Mouse (Mus musculus): ENCODE results near the gene Popdc2. TPM values are rescaled to one million over a fixed set of nuclear protein-coding genes. Genes with fewer than 3 reads are reported as not detected.

Gene Popdc2
- polyA plus RNA-seq, 1 experiment from 2014 or later = 0.73 TPM

DNA sequence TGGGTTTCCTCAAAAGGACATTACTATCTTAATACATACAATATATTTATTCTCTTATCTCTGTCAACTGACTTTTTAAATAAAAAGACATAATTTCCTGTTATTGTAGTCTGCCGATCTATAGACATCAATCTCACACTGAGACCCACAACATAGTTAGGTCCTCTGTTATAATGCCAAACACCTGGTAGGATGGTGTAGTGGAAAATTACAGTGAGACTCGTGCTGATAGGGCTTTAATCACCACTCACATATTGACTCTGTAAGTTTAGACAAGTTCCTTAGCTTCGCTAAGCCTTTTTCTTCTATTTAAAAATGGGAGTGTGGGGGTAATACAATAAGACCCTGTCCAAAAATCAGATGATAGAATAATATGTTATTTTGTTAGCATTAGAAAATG lies 2.2 kb upstream of the Popdc2 start:
- Histone ChIP-seq H3K36me3 (replicated peaks) (0 out of 2 replicates have a peak, but pooled peaks cover 3% of the 10 kb centered on the region), H3K9me3 (no peaks in the 10 kb centered on the region), H3K4me3 (no peak overlapping the region), H3K4me1 (peaks cover 11% of the 10 kb centered on the region; the same call in 1 of the 2 replicates), H3K27me3 (ENCODE audit: poor library complexity, severe bottlenecking) (no peaks in the 10 kb centered on the region), H3K27ac (no peak overlapping the region)
- WGBS = 87% methylated on average over 3 of the region's 3 CpGs
- no peak for DNase-seq (ENCODE audit: extremely low spot score, low spot score)

DNA sequence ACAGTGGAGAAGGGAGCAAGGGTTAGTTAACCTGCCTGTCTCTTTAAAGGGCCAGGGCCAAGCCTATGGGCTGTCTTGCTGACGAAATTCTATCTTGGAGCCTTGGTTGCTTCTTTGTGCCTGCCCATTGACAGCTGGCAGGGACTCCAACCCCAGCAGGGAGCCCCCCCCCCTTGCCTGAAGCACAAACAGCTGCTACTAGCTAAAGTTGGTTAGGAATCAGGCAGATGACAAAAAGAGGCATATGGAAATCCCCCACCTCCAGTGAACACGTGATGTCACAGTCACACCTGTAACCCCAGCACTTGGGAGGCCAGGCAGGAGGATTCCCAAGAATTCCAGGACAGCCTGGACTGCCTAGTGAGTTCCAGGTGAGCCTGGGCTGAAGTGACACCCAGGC lies 1.7 kb upstream of the Popdc2 start:
- no peak overlapping the region for H3K4me3 ChIP-seq
- WGBS = 21% methylated on average over 2 of the region's 2 CpGs
- no peak for DNase-seq (ENCODE audit: extremely low spot score, low spot score)

DNA sequence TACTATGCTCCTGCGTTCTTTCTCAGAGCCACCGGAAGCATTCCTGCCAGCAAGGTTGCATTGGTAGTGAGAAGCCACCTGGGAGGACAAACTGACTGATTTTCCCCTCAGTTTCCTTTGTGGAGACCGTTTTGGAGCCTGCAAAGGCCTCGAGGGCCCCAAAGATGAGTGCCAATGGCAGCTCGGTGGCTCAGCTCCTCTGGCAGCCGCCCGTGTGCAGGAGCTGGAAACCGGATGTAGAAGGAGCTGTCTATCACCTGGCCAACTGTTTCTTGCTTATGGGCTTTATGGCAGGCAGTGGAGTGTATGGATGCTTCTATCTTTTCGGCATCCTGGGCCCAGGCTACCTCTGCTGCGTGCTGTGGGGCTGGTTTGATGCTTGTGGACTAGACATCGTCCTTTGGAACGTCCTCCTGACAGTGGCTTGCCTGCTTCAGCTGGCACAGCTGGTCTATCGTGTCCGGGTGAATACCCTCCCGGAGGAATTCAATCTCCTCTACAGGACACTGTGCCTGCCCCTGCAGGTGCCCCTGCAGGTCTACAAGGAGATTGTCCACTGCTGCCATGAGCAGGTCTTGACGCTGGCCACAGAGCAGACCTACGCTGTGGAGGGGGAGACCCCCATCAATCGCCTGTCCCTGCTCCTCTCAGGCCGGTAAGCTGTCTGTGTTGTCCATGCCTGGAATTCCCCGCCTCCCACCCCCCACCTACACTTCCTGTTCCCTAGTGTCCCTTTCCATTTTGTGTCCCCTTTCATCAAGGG lies 665 bp downstream of the Popdc2 start:
- Histone ChIP-seq H3K27me3 (ENCODE audit: poor library complexity, severe bottlenecking) (no peaks in the 10 kb centered on the region), H3K36me3 (replicated peaks) (no peaks in the 10 kb centered on the region), H3K4me3 (no peak overlapping the region), H3K9me3 (no peaks in the 10 kb centered on the region), H3K4me1 (peaks cover 11% of the 10 kb centered on the region; the same call in 1 of the 2 replicates), H3K27ac (no peak overlapping the region)
- 85% methylated on average over 20 of the region's 20 CpGs for WGBS
- no peak for DNase-seq (ENCODE audit: extremely low spot score, low spot score)

More for the DNA sequence above, 1.7 kb upstream of the Popdc2 start:
- Histone ChIP-seq H3K4me1 (peaks cover 11% of the 10 kb centered on the region; the same call in 1 of the 2 replicates), H3K36me3 (replicated peaks) (0 out of 2 replicates have a peak, but pooled peaks cover 3% of the 10 kb centered on the region), H3K27me3 (ENCODE audit: poor library complexity, severe bottlenecking) (no peaks in the 10 kb centered on the region), H3K27ac (no peak overlapping the region), H3K9me3 (no peaks in the 10 kb centered on the region)

DNA sequence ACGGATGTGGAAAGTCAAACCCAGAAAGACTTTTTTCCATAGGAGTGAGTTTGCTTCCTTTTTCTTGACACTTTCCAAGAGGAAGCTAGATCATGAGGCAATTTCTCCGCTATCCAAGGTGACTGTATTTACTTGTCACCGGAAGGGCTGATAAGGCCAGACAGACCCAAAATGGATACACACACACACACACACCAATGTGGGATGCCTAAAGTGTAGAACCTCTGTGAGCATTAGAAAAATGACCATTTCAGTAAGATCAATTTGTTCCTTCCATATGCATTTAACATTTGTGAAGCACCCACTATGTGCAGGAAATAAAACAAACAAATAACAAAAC lies 1.2 kb downstream of the Popdc2 start:
- 90% methylated on average over 3 of the region's 3 CpGs for WGBS
- no peak for DNase-seq (ENCODE audit: extremely low spot score, low spot score)
- no peak overlapping the region for H3K4me3 ChIP-seq
- H3K36me3 ChIP-seq (replicated peaks) = no peaks in the 10 kb centered on the region
- H3K4me1 ChIP-seq = peaks cover 11% of the 10 kb centered on the region
- H3K9me3 ChIP-seq = no peaks in the 10 kb centered on the region
- H3K27ac ChIP-seq = no peak overlapping the region
- no peaks in the 10 kb centered on the region for H3K27me3 ChIP-seq (ENCODE audit: poor library complexity, severe bottlenecking)

DNA sequence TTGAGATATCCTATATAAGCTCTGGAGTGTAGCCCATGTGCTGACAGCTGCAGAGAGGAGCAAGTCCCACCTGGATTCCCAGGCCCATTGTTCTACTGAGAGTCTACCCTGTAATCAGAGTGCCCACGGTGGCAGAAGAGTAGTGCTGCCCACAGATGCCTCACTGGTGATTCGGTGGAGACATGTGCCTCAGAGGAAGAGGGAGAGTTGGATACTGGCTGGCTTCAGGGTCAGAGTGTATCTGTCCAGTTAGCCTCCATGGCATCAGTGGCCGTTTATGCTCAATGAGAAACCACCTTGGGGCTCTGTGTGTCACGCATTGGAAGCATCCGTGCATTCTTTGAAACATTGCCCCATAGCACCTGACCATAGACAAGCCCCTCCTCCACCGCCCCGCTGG lies 1.6 kb downstream of the Popdc2 start:
- no peaks in the 10 kb centered on the region for H3K27me3 ChIP-seq (ENCODE audit: poor library complexity, severe bottlenecking)
- no peak overlapping the region for H3K27ac ChIP-seq
- H3K9me3 ChIP-seq = no peaks in the 10 kb centered on the region
- H3K36me3 ChIP-seq (replicated peaks) = no peaks in the 10 kb centered on the region
- H3K4me1 ChIP-seq = peaks cover 15% of the 10 kb centered on the region
- 91% methylated on average over 7 of the region's 7 CpGs for WGBS
- no peak for DNase-seq (ENCODE audit: extremely low spot score, low spot score)
- no peak overlapping the region for H3K4me3 ChIP-seq

DNA sequence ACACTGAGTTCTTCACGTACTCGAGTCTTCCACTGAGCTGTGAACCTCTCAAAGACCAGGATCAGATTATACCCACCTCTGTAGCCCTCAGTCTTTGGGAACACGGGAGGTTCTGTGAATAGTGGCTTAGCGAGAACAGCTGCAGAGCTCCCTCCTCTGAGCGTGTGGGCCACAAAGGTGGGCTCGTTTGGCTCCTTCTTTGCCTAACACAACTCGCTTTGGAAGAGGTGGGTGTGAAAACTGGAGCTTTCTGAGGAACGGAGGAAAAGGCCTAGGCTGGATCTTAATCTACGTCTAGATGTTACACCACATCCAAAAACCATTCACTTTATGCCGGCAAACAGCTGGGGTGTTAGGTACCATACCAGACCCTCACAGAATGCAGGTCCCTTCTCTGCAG lies 3.4 kb downstream of the Popdc2 start:
- H3K27ac ChIP-seq = no peak overlapping the region
- 88% methylated on average over 10 of the region's 10 CpGs for WGBS
- no peak overlapping the region for H3K4me3 ChIP-seq
- peaks cover 15% of the 10 kb centered on the region for H3K4me1 ChIP-seq
- no peak for DNase-seq (ENCODE audit: extremely low spot score, low spot score)
- no peaks in the 10 kb centered on the region for H3K9me3 ChIP-seq
- H3K36me3 ChIP-seq (replicated peaks) = no peaks in the 10 kb centered on the region
- H3K27me3 ChIP-seq (ENCODE audit: poor library complexity, severe bottlenecking) = no peaks in the 10 kb centered on the region

DNA sequence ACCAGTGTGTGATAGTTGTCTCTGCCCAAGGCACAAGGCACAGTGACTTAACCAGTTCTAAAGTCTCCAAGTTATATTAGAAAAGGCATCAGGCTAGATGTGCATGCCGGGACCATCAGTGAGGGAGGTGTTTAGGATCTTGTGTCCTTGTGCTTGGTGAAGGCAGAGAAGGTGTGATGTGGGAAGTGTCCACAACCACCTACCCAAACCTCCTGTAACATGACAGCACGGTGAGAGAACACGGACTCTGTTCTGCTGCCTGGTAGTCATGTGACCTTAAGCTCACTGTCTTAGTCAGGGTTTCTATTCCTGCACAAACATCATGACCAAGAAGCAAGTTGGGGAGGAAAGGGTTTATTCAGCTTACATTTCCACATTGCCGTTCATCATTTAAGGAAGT lies 4.2 kb downstream of the Popdc2 start:
- no peak overlapping the region for H3K27ac ChIP-seq
- no peaks in the 10 kb centered on the region for H3K36me3 ChIP-seq (replicated peaks)
- H3K4me1 ChIP-seq = peaks cover 13% of the 10 kb centered on the region
- H3K4me3 ChIP-seq = no peak overlapping the region
- no peaks in the 10 kb centered on the region for H3K27me3 ChIP-seq (ENCODE audit: poor library complexity, severe bottlenecking)
- no peak for DNase-seq (ENCODE audit: extremely low spot score, low spot score)
- no peaks in the 10 kb centered on the region for H3K9me3 ChIP-seq
- WGBS = 96% methylated on average over 4 of the region's 4 CpGs

DNA sequence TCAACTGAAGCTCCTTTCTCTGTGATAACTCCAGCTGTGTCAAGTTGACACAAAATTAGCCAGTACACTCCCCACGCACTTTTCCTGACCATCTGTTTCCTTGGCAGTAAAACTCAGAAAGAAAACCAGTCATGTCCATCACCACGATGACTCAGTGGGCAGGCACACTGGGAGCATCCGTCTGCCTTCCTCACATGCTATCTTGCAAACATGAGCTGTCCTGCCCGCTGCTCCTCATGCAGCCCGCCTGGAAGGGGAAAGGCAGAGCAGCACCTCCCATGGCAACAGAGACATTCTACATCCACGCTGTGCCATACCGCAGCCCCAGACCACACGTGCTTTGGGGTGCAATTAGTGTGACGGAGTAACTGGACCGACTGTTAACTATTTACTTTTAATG lies 6.3 kb downstream of the Popdc2 start:
- Histone ChIP-seq H3K36me3 (replicated peaks) (no peaks in the 10 kb centered on the region), H3K27me3 (ENCODE audit: poor library complexity, severe bottlenecking) (no peaks in the 10 kb centered on the region), H3K4me3 (no peak overlapping the region), H3K27ac (no peak overlapping the region), H3K9me3 (no peaks in the 10 kb centered on the region), H3K4me1 (peaks cover 7% of the 10 kb centered on the region; the same call in 1 of the 2 replicates)
- DNase-seq (ENCODE audit: extremely low spot score, low spot score) = no peak
- WGBS = 77% methylated on average over 10 of the region's 10 CpGs

DNA sequence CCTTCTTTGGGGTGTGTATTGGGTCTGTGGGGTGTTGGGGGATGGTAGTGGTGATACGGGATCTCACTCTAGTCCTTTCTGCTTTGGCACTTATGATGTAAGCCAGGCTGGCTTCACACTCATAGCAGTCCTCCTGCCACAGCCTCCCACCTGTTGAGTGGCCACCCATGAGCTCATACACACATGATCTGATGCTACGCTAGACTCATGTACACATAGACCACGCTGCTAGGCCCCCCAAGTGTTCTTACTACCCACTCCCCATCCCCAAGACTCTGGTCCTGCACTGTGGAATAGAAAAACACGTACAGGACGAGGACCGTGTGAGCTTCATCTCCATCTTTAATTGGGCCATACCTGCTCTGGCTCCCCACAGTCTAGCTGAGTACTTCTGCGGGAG lies 7.0 kb downstream of the Popdc2 start:
- Histone ChIP-seq H3K27me3 (ENCODE audit: poor library complexity, severe bottlenecking) (no peaks in the 10 kb centered on the region), H3K4me1 (peaks cover 7% of the 10 kb centered on the region; the same call in 1 of the 2 replicates), H3K9me3 (no peaks in the 10 kb centered on the region), H3K27ac (no peak overlapping the region), H3K36me3 (replicated peaks) (no peaks in the 10 kb centered on the region), H3K4me3 (no peak overlapping the region)
- WGBS = 83% methylated on average over 7 of the region's 7 CpGs
- no peak for DNase-seq (ENCODE audit: extremely low spot score, low spot score)

DNA sequence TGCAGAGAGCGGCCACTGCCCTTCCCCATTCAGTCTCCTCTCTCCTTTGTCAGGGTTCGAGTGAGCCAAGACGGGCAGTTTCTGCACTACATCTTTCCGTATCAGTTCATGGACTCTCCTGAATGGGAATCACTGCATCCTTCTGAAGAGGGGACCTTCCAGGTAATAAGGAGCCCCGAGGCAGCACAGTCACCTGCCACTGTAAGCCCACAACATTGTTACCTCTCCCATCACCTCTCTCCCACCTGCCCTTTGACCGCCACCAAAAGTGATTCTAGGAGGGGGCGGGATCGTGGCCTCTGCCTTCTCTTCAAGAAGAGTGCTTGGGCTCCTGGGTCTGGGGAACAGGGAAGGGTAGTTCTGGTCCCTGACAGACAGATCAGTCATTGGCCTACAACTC lies 7.4 kb downstream of the Popdc2 start:
- DNase-seq (ENCODE audit: extremely low spot score, low spot score) = no peak
- Histone ChIP-seq H3K36me3 (replicated peaks) (no peaks in the 10 kb centered on the region), H3K4me1 (peaks cover 7% of the 10 kb centered on the region; the same call in 1 of the 2 replicates), H3K4me3 (no peak overlapping the region), H3K27me3 (ENCODE audit: poor library complexity, severe bottlenecking) (no peaks in the 10 kb centered on the region), H3K9me3 (no peaks in the 10 kb centered on the region), H3K27ac (no peak overlapping the region)
- 83% methylated on average over 8 of the region's 8 CpGs for WGBS

DNA sequence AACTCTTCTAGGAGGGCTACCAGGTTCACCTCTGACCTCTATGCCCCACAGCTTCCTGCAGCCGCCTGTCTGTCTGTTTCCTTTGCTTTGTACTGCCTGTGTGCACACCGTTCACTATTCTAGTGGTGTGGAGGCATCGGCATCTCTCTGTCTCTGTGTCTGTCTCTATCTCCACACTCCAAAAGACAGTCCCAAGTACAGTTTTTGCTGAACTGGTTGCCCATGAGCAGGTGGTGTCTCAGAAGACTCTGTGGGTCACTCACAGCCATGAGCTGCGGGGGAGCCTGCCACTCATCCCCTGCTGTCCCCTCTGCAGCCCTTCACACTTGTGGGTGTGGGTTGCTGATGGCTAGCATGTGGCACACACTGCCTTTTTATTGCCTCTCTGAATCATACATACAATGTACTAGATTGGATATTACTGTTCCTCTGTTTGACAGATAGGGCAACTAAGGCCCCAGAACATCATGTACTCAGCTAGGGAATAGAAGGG lies 8.0 kb downstream of the Popdc2 start:
- WGBS = 84% methylated on average over 4 of the region's 4 CpGs

DNA sequence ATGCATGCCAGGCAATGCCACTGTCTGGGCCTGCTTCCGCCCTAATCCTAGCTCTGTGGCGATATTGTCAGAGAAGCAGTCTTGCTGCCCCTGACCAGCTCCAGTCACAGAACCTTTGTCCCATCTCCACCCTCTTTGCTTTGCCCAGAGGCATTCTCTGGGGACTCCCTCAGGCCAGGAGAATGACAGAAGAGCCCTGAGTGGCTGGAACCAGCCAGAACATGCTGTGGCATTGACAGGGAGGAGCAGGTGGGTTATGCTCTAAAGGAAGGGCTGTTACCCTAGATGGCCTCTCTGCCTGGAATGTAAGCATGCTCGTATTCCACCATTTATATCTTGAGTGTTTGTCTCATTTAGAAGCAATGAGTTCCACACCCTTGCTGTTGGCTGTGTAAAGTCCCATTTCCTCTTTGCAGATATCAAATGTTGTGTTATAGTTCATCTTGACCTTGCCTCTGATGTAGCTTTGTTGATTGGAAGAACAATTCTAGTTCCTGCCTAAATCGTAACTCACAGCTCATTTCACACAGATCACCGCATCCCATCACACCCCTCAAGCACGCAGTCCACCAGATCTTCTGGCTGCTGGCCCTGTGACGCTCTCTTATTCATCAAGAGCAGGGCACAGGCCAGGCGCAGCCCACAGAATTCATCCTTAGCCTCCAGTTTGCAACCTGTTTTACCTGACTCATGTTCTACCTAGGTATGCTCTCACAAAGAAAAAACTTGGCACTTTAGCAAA lies 8.8 kb downstream of the Popdc2 start:
- Histone ChIP-seq H3K27me3 (ENCODE audit: poor library complexity, severe bottlenecking) (no peaks in the 10 kb centered on the region), H3K4me3 (no peak overlapping the region), H3K36me3 (replicated peaks) (no peaks in the 10 kb centered on the region), H3K9me3 (no peaks in the 10 kb centered on the region), H3K4me1 (peaks cover 7% of the 10 kb centered on the region; the same call in 1 of the 2 replicates), H3K27ac (peak overlapping the region; percentile 44; the same call in 1 of the 2 replicates)
- 87% methylated on average over 8 of the region's 8 CpGs for WGBS
- no peak for DNase-seq (ENCODE audit: extremely low spot score, low spot score)

More for the DNA sequence above, 8.0 kb downstream of the Popdc2 start:
- no peak for DNase-seq (ENCODE audit: extremely low spot score, low spot score)
- Histone ChIP-seq H3K4me3 (no peak overlapping the region), H3K9me3 (no peaks in the 10 kb centered on the region), H3K27ac (no peak overlapping the region), H3K4me1 (peaks cover 7% of the 10 kb centered on the region; the same call in 1 of the 2 replicates), H3K27me3 (ENCODE audit: poor library complexity, severe bottlenecking) (no peaks in the 10 kb centered on the region), H3K36me3 (replicated peaks) (no peaks in the 10 kb centered on the region)

DNA sequence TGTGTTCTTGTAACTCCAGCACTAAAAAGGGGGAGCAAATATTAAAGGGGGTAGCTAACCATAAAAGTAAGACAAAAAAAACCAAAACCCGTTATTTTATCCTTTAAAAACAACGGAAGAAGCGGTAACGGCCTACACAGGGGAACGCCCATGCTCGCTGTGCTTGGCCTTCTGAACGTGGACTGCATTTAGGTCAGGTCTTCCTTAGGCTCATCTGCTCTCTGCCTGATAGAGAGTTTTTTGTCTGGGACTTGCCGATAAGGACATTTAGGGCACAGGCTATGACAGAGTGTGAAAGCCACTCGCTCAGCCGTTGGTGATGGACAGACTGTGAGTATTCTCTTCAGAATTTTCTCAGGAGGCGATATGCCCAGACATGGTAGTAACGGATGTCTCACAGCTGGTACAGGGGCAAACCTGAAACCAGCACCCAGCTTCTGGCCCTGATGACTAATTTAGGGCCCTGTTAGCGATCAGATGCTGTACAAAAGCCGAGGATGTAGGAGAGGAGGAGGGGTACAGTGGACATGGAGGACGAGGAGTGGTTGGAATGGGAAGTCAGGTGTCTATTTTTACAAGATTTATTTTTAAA lies 9.8 kb downstream of the Popdc2 start:
- Histone ChIP-seq H3K36me3 (replicated peaks) (no peaks in the 10 kb centered on the region), H3K4me3 (no peak overlapping the region), H3K27ac (peak overlapping the region; percentile 53), H3K27me3 (ENCODE audit: poor library complexity, severe bottlenecking) (no peaks in the 10 kb centered on the region), H3K9me3 (no peaks in the 10 kb centered on the region), H3K4me1 (peaks cover 15% of the 10 kb centered on the region)
- DNase-seq (ENCODE audit: extremely low spot score, low spot score) = no peak
- 89% methylated on average over 15 of the region's 15 CpGs for WGBS

Data from forebrain, embryonic 10.5 days (tissue).